ENCODE assay signal across 8 mouse cellular contexts in genomic region chrX:37126671-37127358, GRCm38 (mm10). TPM values are rescaled to one million over a fixed set of nuclear protein-coding genes. Genes with fewer than 3 reads are reported as not detected.
DNase-seq lines count a peak whose midpoint lies in the region; ATAC-seq and TF ChIP-seq lines count a peak whose summit lies in the region.

Nkap (plus strand) TSS chrX:37126795.

- peak; percentile 85 for ATAC-seq in kidney, embryonic 15.5 days (replicated peaks; ENCODE audit: low FRiP score)

- H3K79me2 ChIP-seq in liver, adult 2 months (ENCODE audit: control insufficient read depth, insufficient read depth, low read length): peaks cover 2% of the 10 kb centered on the region; the same call in 1 of the 2 replicates
- H3K79me2 ChIP-seq in myocyte (ENCODE audit: control insufficient read depth, insufficient read depth): peaks cover 11% of the 10 kb centered on the region

- no peak for TF ChIP-seq POLR2A in bone marrow macrophage, adult 2 months (IDR thresholded peaks at IDR 0.05; ENCODE audit: borderline replicate concordance, low read depth, low read length)
- TF ChIP-seq POLR2A in embryonic fibroblast, embryonic 13.5 days (IDR thresholded peaks at IDR 0.05; ENCODE audit: low read depth, low read length): peak; percentile 30
- no peak for TF ChIP-seq POLR2A in liver, adult 2 months (IDR thresholded peaks at IDR 0.05; ENCODE audit: extremely low read depth, insufficient read depth, low read length)
- TF ChIP-seq POLR2A in myocyte (IDR thresholded peaks at IDR 0.05; ENCODE audit: insufficient read length, low read depth): no peak

- peaks cover 2% of the 10 kb centered on the region; the same call in 1 of the 2 replicates for H3K4me1 ChIP-seq in bone marrow macrophage, adult 2 months (ENCODE audit: control insufficient read depth, insufficient read depth, low read length)
- H3K4me1 ChIP-seq in embryonic fibroblast, embryonic 13.5 days (ENCODE audit: control insufficient read depth, insufficient read depth, low read length): no peaks in the 10 kb centered on the region; the same call in 1 of the 2 replicates
- no peaks in the 10 kb centered on the region for H3K4me1 ChIP-seq in heart, embryonic 10.5 days
- peaks cover 8% of the 10 kb centered on the region; the same call in 1 of the 2 replicates for H3K4me1 ChIP-seq in kidney, embryonic 15.5 days
- peaks cover 2% of the 10 kb centered on the region; the same call in 1 of the 2 replicates for H3K4me1 ChIP-seq in liver, adult 2 months (ENCODE audit: control insufficient read depth, insufficient read depth, low read length)

- H3K36me3 ChIP-seq in heart, embryonic 10.5 days: no peaks in the 10 kb centered on the region
- peaks cover 2% of the 10 kb centered on the region; the same call in 1 of the 2 replicates for H3K36me3 ChIP-seq in kidney, embryonic 15.5 days
- no peaks in the 10 kb centered on the region for H3K36me3 ChIP-seq in liver, adult 2 months (ENCODE audit: control insufficient read depth, insufficient read depth, low read length)
- H3K36me3 ChIP-seq in myocyte (ENCODE audit: control insufficient read depth, insufficient read depth): no peaks in the 10 kb centered on the region
- H3K36me3 ChIP-seq in splenic B cell, adult 2 months (ENCODE audit: control insufficient read depth, insufficient read depth, low read length, poor library complexity, severe bottlenecking): no peaks in the 10 kb centered on the region

- peak; percentile 89 for DNase-seq in A20 (ENCODE audit: low read depth, low spot score)
- peak; percentile 78 for DNase-seq in heart, embryonic 10.5 days (ENCODE audit: low spot score)
- DNase-seq in liver, adult 2 months (ENCODE audit: extremely low read depth, low read depth, low spot score): peak; percentile 77
- peak; percentile 85 for DNase-seq in splenic B cell, adult 2 months (ENCODE audit: low read depth, low spot score)

- H3K4me3 ChIP-seq in bone marrow macrophage, adult 2 months (ENCODE audit: insufficient read depth, low read length): peak within 1 kb of the TSS; percentile 88
- peak within 1 kb of the TSS; percentile 89 for H3K4me3 ChIP-seq in embryonic fibroblast, embryonic 13.5 days (ENCODE audit: insufficient read depth, low read length)
- peak within 1 kb of the TSS; percentile 75 for H3K4me3 ChIP-seq in heart, embryonic 10.5 days
- peak within 1 kb of the TSS; percentile 58 for H3K4me3 ChIP-seq in kidney, embryonic 15.5 days (replicated peaks)
- peak within 1 kb of the TSS; percentile 100 for H3K4me3 ChIP-seq in liver, adult 2 months (ENCODE audit: insufficient read depth, low read depth, low read length)
- H3K4me3 ChIP-seq in myocyte: peak within 1 kb of the TSS; percentile 63

- TF ChIP-seq CTCF in bone marrow macrophage, adult 2 months (IDR thresholded peaks at IDR 0.05; ENCODE audit: low read depth, low read length): no peak
- TF ChIP-seq CTCF in embryonic fibroblast, embryonic 13.5 days (IDR thresholded peaks at IDR 0.05; ENCODE audit: borderline replicate concordance, insufficient read depth, low read length): no peak
- no peak for TF ChIP-seq CTCF in liver, adult 2 months (IDR thresholded peaks at IDR 0.05; ENCODE audit: low read depth, low read length)

- H3K9ac ChIP-seq in kidney, embryonic 15.5 days: peak within 1 kb of the TSS; percentile 67
- peak within 1 kb of the TSS; percentile 97 for H3K9ac ChIP-seq in liver, adult 2 months (ENCODE audit: low read depth, low read length)

- H3K27ac ChIP-seq in bone marrow macrophage, adult 2 months (ENCODE audit: insufficient read depth, low read depth, low read length): peak within 1 kb of the TSS; percentile 59
- H3K27ac ChIP-seq in embryonic fibroblast, embryonic 13.5 days (ENCODE audit: insufficient read depth, low read length): peak within 1 kb of the TSS; percentile 49
- peak within 1 kb of the TSS; percentile 89 for H3K27ac ChIP-seq in heart, embryonic 10.5 days
- peak within 1 kb of the TSS; percentile 73 for H3K27ac ChIP-seq in kidney, embryonic 15.5 days
- H3K27ac ChIP-seq in liver, adult 2 months (replicated peaks; ENCODE audit: insufficient read depth, low read depth, low read length): peak within 1 kb of the TSS; percentile 92

- 13% methylated on average over 57 of the region's 58 CpGs for WGBS in heart, embryonic 10.5 days
- 13% methylated on average over 58 of the region's 58 CpGs for WGBS in kidney, embryonic 15.5 days
- WGBS in liver, adult 2 months: under 1% methylated on average over 51 of the region's 58 CpGs

- no peaks in the 10 kb centered on the region for H3K27me3 ChIP-seq in heart, embryonic 10.5 days (ENCODE audit: insufficient read depth, poor library complexity, severe bottlenecking)
- no peaks in the 10 kb centered on the region for H3K27me3 ChIP-seq in kidney, embryonic 15.5 days
- H3K27me3 ChIP-seq in liver, adult 2 months (ENCODE audit: control insufficient read depth, insufficient read depth, low read length): no peaks in the 10 kb centered on the region
- H3K27me3 ChIP-seq in myocyte (ENCODE audit: control insufficient read depth, insufficient read depth, insufficient read length): no peaks in the 10 kb centered on the region
- H3K27me3 ChIP-seq in splenic B cell, adult 2 months (ENCODE audit: control insufficient read depth, insufficient read depth, low read length, poor library complexity, severe bottlenecking): no peaks in the 10 kb centered on the region

- H3K4me2 ChIP-seq in kidney, embryonic 15.5 days: peak within 1 kb of the TSS; percentile 57
- peak within 1 kb of the TSS; percentile 90 for H3K4me2 ChIP-seq in myocyte (ENCODE audit: low read depth)

- no peaks in the 10 kb centered on the region for H3K9me3 ChIP-seq in heart, embryonic 10.5 days
- no peaks in the 10 kb centered on the region for H3K9me3 ChIP-seq in kidney, embryonic 15.5 days (replicated peaks)

- peak within 1 kb of the TSS; percentile 82 for H3ac ChIP-seq in myocyte (ENCODE audit: control insufficient read depth, insufficient read length)

TF ChIP-seq in myocyte, 11 proteins besides CTCF, POLR2A, EP300 and RAD21:
- TF ChIP-seq TCF3 (IDR thresholded peaks at IDR 0.05; ENCODE audit: insufficient read length, low read depth) (no peak), TCF12 (IDR thresholded peaks at IDR 0.05; ENCODE audit: insufficient read depth, poor library complexity, severe bottlenecking) (no peak), MAX (IDR thresholded peaks at IDR 0.05; ENCODE audit: low read depth) (no peak), E2F4 (IDR thresholded peaks at IDR 0.05; ENCODE audit: insufficient read depth) (no peak), SRF (IDR thresholded peaks at IDR 0.05; ENCODE audit: control insufficient read depth, insufficient read length, low read depth) (no peak), POLR2AphosphoS2 (IDR thresholded peaks at IDR 0.05; ENCODE audit: insufficient read length, low read depth) (no peak), USF1 (IDR thresholded peaks at IDR 0.05; ENCODE audit: low read depth) (no peak)
TF ChIP-seq in myocyte: peak in this region for 0.

RNA-seq across cellular contexts. Expression of gene Nkap, which starts in this region (rescaled TPM):
- polyA plus RNA-seq in bone marrow macrophage, adult 2 months (2012; ENCODE audit: insufficient read depth, insufficient read length, missing spikeins): 14.4 and 19.5 TPM in 2 replicates
- 13.0 and 17.8 TPM in 2 replicates for polyA plus RNA-seq in embryonic fibroblast, embryonic 13.5 days (2011; ENCODE audit: insufficient read length, low read depth, missing spikeins)
- polyA plus RNA-seq in heart, embryonic 10.5 days (2016; fragmentation: Nextera tagmentation; extraction: Ambion mirVana): 12.8 and 13.6 TPM in 2 replicates
- 16.0 and 17.5 TPM in 2 replicates for polyA plus RNA-seq in kidney, embryonic 15.5 days (2015; fragmentation: Nextera tagmentation; extraction: Ambion mirVana)
- 4.3 and 5.0 TPM in 2 replicates for total RNA-seq in liver, adult 2 months (2014; rRNA removed)
- 0.97 and 1.1 TPM in 2 replicates for polyA plus RNA-seq in liver, adult 2 months (2012; rRNA removed)
- 2.3 TPM for polyA plus RNA-seq in myocyte (2012; fragmentation: generic; extraction: Trizol)

Comparison
In these comparisons a context has a peak if more than half of its experiments do, and no peak if none do; other contexts are left out.
1. Peak in every context shown above with its lines: DNase-seq, ATAC-seq, H3K4me3 ChIP-seq and H3K27ac ChIP-seq.